Mouse (Mus musculus) MEL (cell line): ENCODE data around the gene Whrn. TPM values are rescaled to one million over a fixed set of nuclear protein-coding genes. Genes with fewer than 3 reads are reported as not detected.

Experiments
- DNase-seq: peaks from one replicate; pipeline ENCODE4 v3.0.0; 2011; ENCODE audit warnings: low read depth, low spot score
- H3K27ac ChIP-seq: 2 replicates; pipeline ENCODE4 v1.5.1; 2012; ENCODE audit warnings: low read depth, mild to moderate bottlenecking, control low read depth, low read length, moderate library complexity; ENCODE audit not compliant: control insufficient read depth
- H3K27me3 ChIP-seq, 2 experiments: fragments of 150-350 bp in 1 of 2; sonication (generic) in 1 of 2; 2 replicates each; pipeline ENCODE4 v1.6.1; 2012; ENCODE audit warnings: low read length in 2 of 2, mild to moderate bottlenecking in 2 of 2, improper control_type of control experiment in 1 of 2, moderate library complexity in 1 of 2; ENCODE audit not compliant: insufficient read depth in 2 of 2, control insufficient read depth in 1 of 2
- H3K36me3 ChIP-seq, 2 experiments: 2 replicates each; pipeline ENCODE4 v1.6.1; 2012 to 2014; ENCODE audit warnings: low read length in 2 of 2, improper control_type of control experiment in 1 of 2, inconsistent platforms in 1 of 2, mild to moderate bottlenecking in 1 of 2; ENCODE audit not compliant: insufficient read depth in 2 of 2, control insufficient read depth in 1 of 2
- H3K4me1 ChIP-seq, 2 experiments: fragments of 150-350 bp in 1 of 2; sonication (generic) in 1 of 2; 2 replicates each; pipeline ENCODE4 v1.6.1; 2012; ENCODE audit warnings: low read length in 2 of 2, improper control_type of control experiment in 1 of 2, mild to moderate bottlenecking in 1 of 2; ENCODE audit not compliant: insufficient read depth in 2 of 2, control insufficient read depth in 1 of 2
- H3K4me3 ChIP-seq, 2 experiments: fragments of 150-350 bp in 1 of 2; sonication (generic) in 1 of 2; 2 replicates each; pipeline ENCODE4 v1.5.1; 2012; ENCODE audit warnings: low read depth in 2 of 2, low read length in 2 of 2, mild to moderate bottlenecking in 2 of 2, moderate library complexity in 2 of 2, control low read depth in 1 of 2, improper control_type of control experiment in 1 of 2; ENCODE audit not compliant: control insufficient read depth in 1 of 2, insufficient read depth in 1 of 2
- H3K79me2 ChIP-seq: 2 replicates; pipeline ENCODE4 v1.6.1; 2012; ENCODE audit warnings: mild to moderate bottlenecking, low read length, moderate library complexity; ENCODE audit not compliant: control insufficient read depth, poor library complexity, insufficient read depth
- H3K9ac ChIP-seq: 2 replicates; pipeline ENCODE4 v1.6.1; 2012; ENCODE audit warnings: low read depth, mild to moderate bottlenecking, control low read depth, low read length, moderate library complexity; ENCODE audit not compliant: control insufficient read depth, poor library complexity, severe bottlenecking
- H3K9me3 ChIP-seq: fragments of 150-350 bp; sonication (generic); replicated peaks from 2 replicates; pipeline ENCODE4 v1.6.1; 2012; ENCODE audit warnings: mild to moderate bottlenecking, low read length, improper control_type of control experiment, moderate library complexity; ENCODE audit not compliant: insufficient read depth
- BHLHE40 ChIP-seq: IDR thresholded peaks from 2 replicates; pipeline ENCODE4 v1.6.1; 2012; ENCODE audit warnings: low read depth, mild to moderate bottlenecking, inconsistent platforms, low read length, improper control_type of control experiment, borderline replicate concordance
- CHD2 ChIP-seq: IDR thresholded peaks from 2 replicates; pipeline ENCODE4 v1.6.1; 2011; ENCODE audit warnings: low read length, improper control_type of control experiment
- CTCF ChIP-seq, 3 experiments: IDR thresholded peaks in 2 of 3; conservative IDR thresholded peaks in 1 of 3; 2 replicates each; pipeline ENCODE4 v1.5.1; 2011 to 2012; ENCODE audit warnings: low read length in 3 of 3, low read depth in 2 of 3, mild to moderate bottlenecking in 2 of 3, improper control_type of control experiment in 1 of 3, inconsistent platforms in 1 of 3, mixed read lengths in 1 of 3, moderate library complexity in 1 of 3; ENCODE audit not compliant: control insufficient read depth in 1 of 3, insufficient read depth in 1 of 3, poor library complexity in 1 of 3, severe bottlenecking in 1 of 3
- E2F4 ChIP-seq: IDR thresholded peaks from 2 replicates; pipeline ENCODE4 v1.6.1; 2011; ENCODE audit warnings: low read depth, low read length, improper control_type of control experiment, borderline replicate concordance
- ELF1 ChIP-seq: IDR thresholded peaks from 2 replicates; pipeline ENCODE4 v1.6.1; 2014; ENCODE audit warnings: low read depth, mild to moderate bottlenecking, inconsistent platforms, low read length, improper control_type of control experiment, moderate library complexity
- GABPA ChIP-seq: IDR thresholded peaks from 2 replicates; pipeline ENCODE4 v1.6.1; 2012; ENCODE audit warnings: low read depth, mild to moderate bottlenecking, inconsistent platforms, low read length, improper control_type of control experiment, moderate library complexity
- GATA1 ChIP-seq: IDR thresholded peaks from 2 replicates; pipeline ENCODE4 v1.6.1; 2011; ENCODE audit warnings: low read depth, low read length, improper control_type of control experiment
- HCFC1 ChIP-seq: IDR thresholded peaks from 2 replicates; pipeline ENCODE4 v1.6.1; 2012; ENCODE audit warnings: low read depth, mild to moderate bottlenecking, inconsistent platforms, low read length, improper control_type of control experiment, moderate library complexity
- JUND ChIP-seq: IDR thresholded peaks from 2 replicates; pipeline ENCODE4 v1.6.1; 2011; ENCODE audit warnings: low read depth, mild to moderate bottlenecking, improper control_type of control experiment, low read length
- MAZ ChIP-seq: IDR thresholded peaks from 2 replicates; pipeline ENCODE4 v1.6.1; 2012; ENCODE audit warnings: low read depth, mild to moderate bottlenecking, inconsistent platforms, low read length, improper control_type of control experiment
- MEF2A ChIP-seq: IDR thresholded peaks from 2 replicates; pipeline ENCODE4 v1.6.1; 2014; ENCODE audit warnings: low read depth, mild to moderate bottlenecking, inconsistent platforms, low read length, improper control_type of control experiment; ENCODE audit not compliant: poor library complexity, insufficient replicate concordance, severe bottlenecking; ENCODE audit errors: extremely low read depth
- MYB ChIP-seq: IDR thresholded peaks from 2 replicates; pipeline ENCODE4 v1.6.1; 2011; ENCODE audit warnings: mild to moderate bottlenecking, low read depth, low read length, improper control_type of control experiment
- MYC ChIP-seq: IDR thresholded peaks from 2 replicates; pipeline ENCODE4 v1.6.1; 2011; ENCODE audit warnings: low read depth, mild to moderate bottlenecking, low read length, improper control_type of control experiment, moderate library complexity
- NELFE ChIP-seq: IDR thresholded peaks from 2 replicates; pipeline ENCODE4 v1.6.1; 2011; ENCODE audit warnings: low read depth, low read length, improper control_type of control experiment
- POLR2A ChIP-seq, 2 experiments: IDR thresholded peaks; 2 replicates each; pipeline ENCODE4 v1.6.1; 2011 to 2012; ENCODE audit warnings: low read length in 2 of 2, mild to moderate bottlenecking in 2 of 2, control low read depth in 1 of 2, improper control_type of control experiment in 1 of 2, low read depth in 1 of 2, moderate library complexity in 1 of 2; ENCODE audit not compliant: control insufficient read depth in 1 of 2, insufficient read depth in 1 of 2, poor library complexity in 1 of 2
- POLR2AphosphoS5 ChIP-seq: IDR thresholded peaks from 2 replicates; pipeline ENCODE4 v1.6.1; 2012; ENCODE audit warnings: low read depth, borderline replicate concordance, mild to moderate bottlenecking, inconsistent platforms, low read length, moderate library complexity, mixed read lengths
- RAD21 ChIP-seq: IDR thresholded peaks from 2 replicates; pipeline ENCODE4 v1.6.1; 2011; ENCODE audit warnings: mild to moderate bottlenecking, low read depth, low read length, improper control_type of control experiment
- SIN3A ChIP-seq: IDR thresholded peaks from 2 replicates; pipeline ENCODE4 v1.6.1; 2012; ENCODE audit warnings: low read length, improper control_type of control experiment, inconsistent platforms
- TAL1 ChIP-seq: IDR thresholded peaks from 2 replicates; pipeline ENCODE4 v1.6.1; 2012; ENCODE audit warnings: mild to moderate bottlenecking, inconsistent platforms, low read length, moderate library complexity, mixed read lengths
- TBP ChIP-seq: IDR thresholded peaks from 2 replicates; pipeline ENCODE4 v1.8.0; 2011; ENCODE audit warnings: low read depth, low read length, improper control_type of control experiment
- TCF12 ChIP-seq: IDR thresholded peaks from 2 replicates; pipeline ENCODE4 v1.6.1; 2014; ENCODE audit warnings: low read depth, mild to moderate bottlenecking, inconsistent platforms, low read length, improper control_type of control experiment, moderate library complexity
- USF1 ChIP-seq: IDR thresholded peaks from 2 replicates; pipeline ENCODE4 v1.6.1; 2014; ENCODE audit warnings: low read depth, mild to moderate bottlenecking, inconsistent platforms, low read length, improper control_type of control experiment, moderate library complexity
- USF2 ChIP-seq, 2 experiments: IDR thresholded peaks; 2 replicates each; pipeline ENCODE4 v1.6.1; 2011 to 2012; ENCODE audit warnings: improper control_type of control experiment in 2 of 2, low read length in 2 of 2, borderline replicate concordance in 1 of 2, inconsistent platforms in 1 of 2, low read depth in 1 of 2, mild to moderate bottlenecking in 1 of 2; ENCODE audit not compliant: insufficient read depth in 1 of 2
- ZKSCAN1 ChIP-seq: IDR thresholded peaks from 2 replicates; pipeline ENCODE4 v1.6.1; 2012; ENCODE audit warnings: low read depth, mild to moderate bottlenecking, inconsistent platforms, low read length, improper control_type of control experiment, moderate library complexity
- polyA plus RNA-seq, 2 experiments: library from polyadenylated mRNA; stranded (reverse) in 1 of 2; unstranded in 1 of 2; fragments of >175 nt in 1 of 2; fragments of >200 nt in 1 of 2; gene quantifications; 2 replicates each; pipeline versions ENCODE4 v1.2.1 to v1.2.4; 2012; ENCODE audit warnings: low replicate concordance in 2 of 2, low read depth in 1 of 2; ENCODE audit not compliant: insufficient read length in 2 of 2, insufficient read depth in 1 of 2, missing spikeins in 1 of 2
- total RNA-seq: library from RNA; depleted of rRNA; stranded (reverse); fragments of 300-350 nt; gene quantifications from 2 replicates; pipeline ENCODE4 v1.2.3, GENCODE M21; 2012

The Whrn gene
- total and polyA plus RNA-seq, 3 experiments = not detected

- Histone ChIP-seq H3K36me3 (no peaks in the 10 kb centered on the region), H3K27ac (no peak overlapping the region), H3K4me1 (no peaks in the 10 kb centered on the region), H3K27me3 (no peaks in the 10 kb centered on the region)
- DNase-seq = no peak
- no peak for TF ChIP-seq CHD2
- TF ChIP-seq ZKSCAN1 = no peak
- TF ChIP-seq MAZ = no peak
- no peak for TF ChIP-seq MEF2A
- TF ChIP-seq TCF12 = no peak
- TF ChIP-seq POLR2AphosphoS5 = no peak
- no peak for TF ChIP-seq GABPA
- TF ChIP-seq RAD21 = no peak
- no peak for TF ChIP-seq USF2 (IDR thresholded peaks at IDR 0.05; ENCODE audit: borderline replicate concordance in 1 of 2, insufficient read depth in 1 of 2, low read depth in 1 of 2, low read length in 2 of 2)
- no peak for TF ChIP-seq HCFC1
- TF ChIP-seq SIN3A = no peak
- no peak for TF ChIP-seq ELF1
- TF ChIP-seq GATA1 = no peak
- TF ChIP-seq, all 39 proteins: peak for 0
- Histone ChIP-seq H3K4me3 (no peak overlapping the region), H3K9ac (no peak overlapping the region), H3K79me2 (no peaks in the 10 kb centered on the region), H3K9me3 (no peaks in the 10 kb centered on the region)
Observed at GRCm38 (mm10) chr4:63431098-63431497, 64.7 kb downstream of the Whrn start.

GRCm38 (mm10) chr4:63430357-63430756, 65.4 kb downstream of the Whrn start:
- Histone ChIP-seq H3K27me3 (no peaks in the 10 kb centered on the region), H3K9me3 (no peaks in the 10 kb centered on the region), H3K79me2 (no peaks in the 10 kb centered on the region), H3K9ac (no peak overlapping the region), H3K27ac (no peak overlapping the region), H3K4me1 (no peaks in the 10 kb centered on the region), H3K36me3 (no peaks in the 10 kb centered on the region), H3K4me3 (no peak overlapping the region)
- no peak for DNase-seq
- TF ChIP-seq CTCF (IDR thresholded peaks at IDR 0.05 in 2 of 3, conservative IDR thresholded peaks at IDR 0.05 in 1 of 3; ENCODE audit: control insufficient read depth in 1 of 3, insufficient read depth in 1 of 3, low read depth in 2 of 3, low read length in 3 of 3, poor library complexity in 1 of 3, severe bottlenecking in 1 of 3) (no peak), E2F4 (no peak), ELF1 (no peak), GABPA (no peak), NELFE (no peak), MAZ (no peak), RAD21 (no peak), ZKSCAN1 (no peak), BHLHE40 (no peak), USF1 (no peak), JUND (no peak), TBP (no peak), MYC (no peak), SIN3A (no peak), TAL1 (no peak), MYB (no peak), POLR2A (IDR thresholded peaks at IDR 0.05; ENCODE audit: control insufficient read depth in 1 of 2, insufficient read depth in 1 of 2, low read depth in 1 of 2, low read length in 2 of 2, poor library complexity in 1 of 2) (no peak), TCF12 (no peak)
